ENCODE assay signal across 9 mouse cellular contexts in genomic region chr4:129024775-129025174, GRCm38 (mm10). TPM values are rescaled to one million over a fixed set of nuclear protein-coding genes. Genes with fewer than 3 reads are reported as not detected.
DNase-seq lines count a peak whose midpoint lies in the region; ATAC-seq and TF ChIP-seq lines count a peak whose summit lies in the region.
"Had no signal": no experiment of that assay in that cellular context is flagged by ENCODE, and none has a peak within 500 bp of the region (broad histone marks: within the 10 kb centered on the region; RNA-seq: fewer than 3 reads in every experiment).

No protein-coding gene starts in this region.

- intact Hi-C loops in left cerebral cortex, adult 2 months (cut with DNase I): no loop called here

- DNase-seq in embryonic facial prominence, embryonic 10.5 days (ENCODE audit: low spot score): no peak
- peak; percentile 96 for DNase-seq in adrenal gland, postnatal 14 days
- DNase-seq in heart, postnatal 0 days (ENCODE audit: low spot score): peak; percentile 88
- peak; percentile 63 for DNase-seq in liver
- peak; percentile 89 for DNase-seq in ovary, postnatal 36 days (ENCODE audit: low spot score)
- no peak for DNase-seq in left cerebral cortex, adult 2 months (ENCODE audit: extremely low spot score in 1 of 2, low spot score in 2 of 2)
- DNase-seq in forebrain, embryonic 11.5 days (ENCODE audit: low spot score): no peak

- peak; percentile 56; the same call in 1 of the 2 replicates for ATAC-seq in embryonic facial prominence, embryonic 12.5 days (ENCODE audit: insufficient number of reproducible peaks, insufficient read depth, low FRiP score, low TSS enrichment)
- ATAC-seq in heart, postnatal 0 days (ENCODE audit: insufficient read depth, low read depth): peak; percentile 86
- no peak for ATAC-seq in forebrain, embryonic 11.5 days (replicated peaks; ENCODE audit: low FRiP score)

- 0 out of 2 replicates have a peak, but pooled peaks cover 4% of the 10 kb centered on the region for H3K4me1 ChIP-seq in embryonic facial prominence, embryonic 12.5 days
- no peaks in the 10 kb centered on the region for H3K4me1 ChIP-seq in embryonic facial prominence, embryonic 10.5 days
- peaks cover 30% of the 10 kb centered on the region for H3K4me1 ChIP-seq in heart, postnatal 0 days (ENCODE audit: control insufficient read depth, insufficient read depth)
- H3K4me1 ChIP-seq in forebrain, embryonic 11.5 days (replicated peaks; ENCODE audit: control insufficient read depth, insufficient read depth, low read length): no peaks in the 10 kb centered on the region

- H3K27me3 ChIP-seq in embryonic facial prominence, embryonic 12.5 days: no peaks in the 10 kb centered on the region
- H3K27me3 ChIP-seq in embryonic facial prominence, embryonic 10.5 days (replicated peaks; ENCODE audit: low read depth, poor library complexity, severe bottlenecking): no peaks in the 10 kb centered on the region
- no peaks in the 10 kb centered on the region for H3K27me3 ChIP-seq in heart, postnatal 0 days (ENCODE audit: control insufficient read depth, insufficient read depth, low read length)
- no peaks in the 10 kb centered on the region for H3K27me3 ChIP-seq in forebrain, embryonic 11.5 days (ENCODE audit: control insufficient read depth, insufficient read depth, low read length)

- no peaks in the 10 kb centered on the region for H3K36me3 ChIP-seq in embryonic facial prominence, embryonic 12.5 days
- no peaks in the 10 kb centered on the region for H3K36me3 ChIP-seq in embryonic facial prominence, embryonic 10.5 days (replicated peaks)
- no peaks in the 10 kb centered on the region for H3K36me3 ChIP-seq in heart, postnatal 0 days (replicated peaks; ENCODE audit: control insufficient read depth, insufficient read depth, low read length)
- no peaks in the 10 kb centered on the region for H3K36me3 ChIP-seq in forebrain, embryonic 11.5 days (ENCODE audit: control insufficient read depth, insufficient read depth, low read length)

- no peak overlapping the region for H3K4me3 ChIP-seq in embryonic facial prominence, embryonic 12.5 days
- H3K4me3 ChIP-seq in embryonic facial prominence, embryonic 10.5 days: no peak overlapping the region
- no peak overlapping the region for H3K4me3 ChIP-seq in heart, postnatal 0 days (ENCODE audit: low read depth, low read length)
- H3K4me3 ChIP-seq in left cerebral cortex, adult 2 months: no peak overlapping the region
- no peak overlapping the region for H3K4me3 ChIP-seq in forebrain, embryonic 11.5 days (ENCODE audit: low read depth, low read length)
- H3K4me3 ChIP-seq: erythroblast, embryonic 14.5 days had no signal

- 65% methylated on average over 6 of the region's 6 CpGs for WGBS in embryonic facial prominence, embryonic 12.5 days
- WGBS in embryonic facial prominence, embryonic 10.5 days: 79% methylated on average over 6 of the region's 6 CpGs
- WGBS in heart, postnatal 0 days: 0% methylated on average over 6 of the region's 6 CpGs
- WGBS in forebrain, embryonic 11.5 days: 86% methylated on average over 6 of the region's 6 CpGs

- no peak for TF ChIP-seq CTCF in heart, postnatal 0 days (IDR thresholded peaks at IDR 0.05; ENCODE audit: low read depth)
- no peak for TF ChIP-seq CTCF in left cerebral cortex, adult 2 months (IDR thresholded peaks at IDR 0.05)

- no peak for TF ChIP-seq EP300 in heart, postnatal 0 days (IDR thresholded peaks at IDR 0.05; ENCODE audit: low read depth)

- no peaks in the 10 kb centered on the region for H3K9me3 ChIP-seq in embryonic facial prominence, embryonic 12.5 days
- H3K9me3 ChIP-seq in embryonic facial prominence, embryonic 10.5 days: no peaks in the 10 kb centered on the region
- H3K9me3 ChIP-seq in heart, postnatal 0 days (replicated peaks; ENCODE audit: control insufficient read depth, low read length): no peaks in the 10 kb centered on the region
- H3K9me3 ChIP-seq in forebrain, embryonic 11.5 days (ENCODE audit: control insufficient read depth, low read length): no peaks in the 10 kb centered on the region

- H3K9ac ChIP-seq in embryonic facial prominence, embryonic 12.5 days: no peak overlapping the region
- H3K9ac ChIP-seq in heart, postnatal 0 days (replicated peaks; ENCODE audit: low read depth, low read length): no peak overlapping the region
- no peak overlapping the region for H3K9ac ChIP-seq in forebrain, embryonic 11.5 days (ENCODE audit: low read length)

- H3K4me2 ChIP-seq in embryonic facial prominence, embryonic 12.5 days (replicated peaks): no peak overlapping the region
- H3K4me2 ChIP-seq in heart, postnatal 0 days (ENCODE audit: low read depth, low read length): no peak overlapping the region
- no peak overlapping the region for H3K4me2 ChIP-seq in forebrain, embryonic 11.5 days (ENCODE audit: low read depth, low read length, severe bottlenecking)

- no peak overlapping the region for H3K27ac ChIP-seq in embryonic facial prominence, embryonic 12.5 days
- H3K27ac ChIP-seq in embryonic facial prominence, embryonic 10.5 days (replicated peaks): no peak overlapping the region
- H3K27ac ChIP-seq in heart, postnatal 0 days (ENCODE audit: low read depth): peak overlapping the region; percentile 79
- no peak overlapping the region for H3K27ac ChIP-seq in left cerebral cortex, adult 2 months
- no peak overlapping the region for H3K27ac ChIP-seq in forebrain, embryonic 11.5 days (ENCODE audit: low read depth, low read length)

RNA-seq across cellular contexts. Expression of gene Ak2, which starts 33.0 kb away (rescaled TPM):
- 184 and 185 TPM in 2 replicates for polyA plus RNA-seq in embryonic facial prominence, embryonic 12.5 days (2016; fragmentation: Nextera tagmentation; extraction: Ambion mirVana)
- polyA plus RNA-seq in embryonic facial prominence, embryonic 10.5 days (2016; fragmentation: Nextera tagmentation; extraction: Ambion mirVana): 219 and 224 TPM in 2 replicates
- total RNA-seq in adrenal gland, postnatal 14 days (2021): 175 and 204 TPM in 2 replicates
- 46.0 and 58.6 TPM in 2 replicates for total RNA-seq in heart, postnatal 0 days (2014; rRNA removed; ENCODE audit: low replicate concordance)
- 148 and 153 TPM in 2 replicates for polyA plus RNA-seq in heart, postnatal 0 days (2015; fragmentation: Nextera tagmentation; extraction: Ambion mirVana)
- total RNA-seq in left cerebral cortex, adult 2 months (2021): 10 to 100 TPM; 25.7 to 30.4 TPM
- polyA plus RNA-seq in forebrain, embryonic 11.5 days (2014; fragmentation: Nextera tagmentation; extraction: Ambion mirVana): 173 and 174 TPM in 2 replicates

RNA-seq across cellular contexts. Expression of gene Rnf19b, which starts 33.3 kb away (rescaled TPM):
- polyA plus RNA-seq in embryonic facial prominence, embryonic 12.5 days (2016; fragmentation: Nextera tagmentation; extraction: Ambion mirVana): 10.9 and 11.3 TPM in 2 replicates
- 7.9 and 8.4 TPM in 2 replicates for polyA plus RNA-seq in embryonic facial prominence, embryonic 10.5 days (2016; fragmentation: Nextera tagmentation; extraction: Ambion mirVana)
- total RNA-seq in adrenal gland, postnatal 14 days (2021): 23.8 and 25.9 TPM in 2 replicates
- total RNA-seq in heart, postnatal 0 days (2014; rRNA removed; ENCODE audit: low replicate concordance): 25.6 and 46.0 TPM in 2 replicates
- polyA plus RNA-seq in heart, postnatal 0 days (2015; fragmentation: Nextera tagmentation; extraction: Ambion mirVana): 5.8 and 7.2 TPM in 2 replicates
- 10 to 100 TPM; 52.6 to 57.7 TPM for total RNA-seq in left cerebral cortex, adult 2 months (2021)
- 10.1 and 12.2 TPM in 2 replicates for polyA plus RNA-seq in forebrain, embryonic 11.5 days (2014; fragmentation: Nextera tagmentation; extraction: Ambion mirVana)

Comparison
In these comparisons a context has a peak if more than half of its experiments do, and no peak if none do; other contexts are left out.
1. DNase-seq: peak in adrenal gland, postnatal 14 days (single experiment), heart, postnatal 0 days (single experiment), liver (single experiment) and ovary, postnatal 36 days (single experiment); none in embryonic facial prominence, embryonic 10.5 days (single experiment), left cerebral cortex, adult 2 months (0 of 2) and forebrain, embryonic 11.5 days (single experiment).